Mouse (Mus musculus) adrenal gland, postnatal 14 days (tissue): ENCODE data around the gene Diaph2. TPM values are rescaled to one million over a fixed set of nuclear protein-coding genes. Genes with fewer than 3 reads are reported as not detected.
"Not testable (repeated sequence)": the region's sequence is repeated elsewhere in the genome, so short reads cannot be mapped to it uniquely, and the experiment has no call there.

ENCODE experiments used
- DNase-seq: peaks from one replicate; pipeline ENCODE4 v3.0.0; 2021; ENCODE audit warnings: mixed read lengths
- total RNA-seq: library from RNA; stranded (reverse); gene quantifications from 2 replicates; pipeline ENCODE4 v1.2.3, GENCODE M21; 2021

Gene Diaph2
- total RNA-seq, 1 experiment from 2014 or later = 24.4 TPM

DNA sequence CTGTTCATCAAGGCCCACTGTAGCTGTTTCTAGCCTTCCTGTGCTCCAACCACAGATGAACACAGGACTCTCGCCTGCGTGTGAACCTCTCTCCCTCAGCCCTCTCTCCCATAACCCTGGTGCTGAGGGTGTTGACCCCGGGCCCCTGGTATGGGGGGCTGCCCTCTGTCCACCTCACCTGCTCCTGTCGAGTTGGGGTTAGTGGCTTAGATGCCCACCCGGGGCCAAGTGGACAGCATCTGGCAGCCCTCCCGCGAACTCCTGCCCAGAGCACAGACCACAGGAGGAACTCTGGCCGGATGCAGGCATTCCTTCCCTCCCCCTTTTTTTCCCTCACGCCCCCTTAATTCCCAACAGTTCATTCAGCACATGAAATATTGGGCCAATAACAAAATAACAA, 537.5 kb downstream of the Diaph2 start:
- no peak for DNase-seq

DNA sequence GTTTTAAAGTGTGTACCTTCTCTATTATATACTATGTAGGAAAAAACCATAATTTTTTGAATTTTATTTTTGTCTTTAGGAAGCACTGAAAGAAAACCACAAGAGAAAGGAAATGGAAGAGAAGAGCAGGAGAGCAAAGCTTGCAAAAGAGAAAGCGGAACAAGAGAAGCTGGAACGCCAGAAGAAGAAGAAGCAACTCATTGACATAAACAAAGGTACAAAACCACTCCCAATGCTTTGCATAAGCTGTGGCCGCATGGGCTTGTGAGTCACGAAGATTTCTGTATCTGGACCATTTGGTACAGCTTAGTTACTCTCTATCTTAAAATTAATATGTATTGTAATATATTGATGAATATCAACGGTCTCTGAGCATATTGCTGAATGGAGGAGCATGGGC, 540.2 kb downstream of the Diaph2 start:
- no peak for DNase-seq

DNA sequence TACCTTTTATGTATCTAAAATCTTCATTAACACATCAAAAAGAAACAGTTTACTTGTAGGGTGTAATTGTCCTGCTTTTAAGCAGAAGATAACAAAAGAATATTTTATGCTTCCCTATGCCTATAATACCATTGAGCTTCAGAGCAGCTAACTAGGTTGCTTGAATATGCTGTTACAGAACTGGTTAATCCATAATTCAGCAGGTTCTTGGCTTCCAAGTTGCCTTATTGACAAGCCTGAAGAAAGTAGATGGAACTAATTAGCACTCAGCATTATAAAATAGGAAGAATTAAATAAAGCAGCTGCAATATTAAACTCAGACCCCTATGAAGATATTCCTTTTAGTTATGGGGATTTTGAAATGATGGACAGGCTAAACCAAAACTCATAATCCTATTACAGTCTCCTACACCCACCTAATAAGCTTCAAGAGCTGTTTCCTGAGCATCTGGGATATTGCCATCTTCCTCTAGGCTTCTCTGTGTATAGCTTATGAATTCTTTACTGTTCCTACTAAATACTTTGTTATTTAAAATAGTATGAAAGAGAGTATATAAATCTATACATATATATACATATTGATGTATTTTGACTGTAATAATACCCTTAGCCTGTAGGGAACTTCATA, 601.4 kb downstream of the Diaph2 start:
- no peak for DNase-seq

DNA sequence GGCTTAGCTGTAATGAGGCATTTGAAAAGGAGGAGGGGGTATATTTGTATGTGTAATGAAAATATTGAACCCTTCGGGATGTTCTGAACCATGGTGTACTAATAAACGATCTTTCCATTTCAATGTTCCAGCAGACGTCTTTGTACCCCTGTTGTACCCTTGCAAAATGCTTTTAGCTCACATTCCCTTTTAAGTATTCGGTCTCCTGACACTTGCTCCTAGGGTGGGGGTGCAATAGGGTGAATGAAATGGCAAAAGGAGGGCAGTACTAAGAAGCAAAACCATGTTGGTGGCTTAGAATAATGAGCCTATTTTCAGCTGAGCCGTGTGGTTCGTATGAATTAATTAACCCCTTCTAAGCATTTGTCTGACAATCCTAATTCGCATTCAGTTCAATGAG, 601.9 kb downstream of the Diaph2 start:
- no peak for DNase-seq

DNA sequence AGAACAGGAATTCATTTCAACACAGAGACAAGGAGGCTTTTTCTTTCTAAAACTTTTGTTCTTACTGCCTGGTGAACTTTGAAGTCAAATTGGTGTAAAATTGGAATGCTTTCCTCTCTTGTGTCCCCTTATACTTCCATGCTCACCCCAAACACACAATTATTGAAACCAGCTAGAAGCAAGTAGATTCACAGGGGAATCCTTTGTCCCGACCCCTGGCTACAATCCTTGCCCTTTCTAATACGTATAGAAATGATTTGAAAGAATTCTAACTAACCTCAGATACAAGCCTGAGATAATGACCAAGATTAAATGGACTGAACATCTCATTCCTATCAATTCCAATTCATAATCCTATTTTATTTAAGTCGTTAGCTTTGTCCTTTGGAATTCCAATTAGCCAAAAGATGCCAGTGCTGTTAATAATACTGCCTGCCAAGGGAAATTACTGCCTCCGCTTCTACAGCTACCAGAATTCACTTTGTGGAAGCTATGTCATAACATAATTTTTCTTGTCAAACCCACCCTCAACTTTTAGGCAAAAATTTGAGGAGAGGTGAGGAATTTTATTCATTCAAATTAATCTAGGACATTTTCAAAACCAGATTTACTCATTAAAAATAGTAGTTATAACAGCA, 644.1 kb downstream of the Diaph2 start:
- DNase-seq = no peak

DNA sequence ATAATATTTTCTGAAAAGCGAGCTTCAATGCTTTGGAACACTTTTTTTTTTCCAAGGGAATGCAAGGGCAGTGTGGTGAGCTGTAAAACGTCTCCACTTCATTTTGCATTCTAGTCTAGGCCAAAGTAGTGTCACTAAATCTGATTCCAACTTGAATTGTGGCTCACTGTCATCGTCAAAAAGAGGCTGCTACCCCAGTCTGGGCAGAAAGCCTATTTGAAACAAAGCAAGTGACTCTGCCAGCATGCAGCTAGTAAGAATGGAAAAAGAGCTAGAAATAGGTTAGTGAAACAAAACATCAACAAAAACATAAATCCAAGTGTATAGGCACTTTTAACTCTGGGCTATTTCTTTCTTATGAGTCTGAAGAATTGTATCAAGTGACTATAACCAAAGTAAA, 653.7 kb downstream of the Diaph2 start:
- no peak for DNase-seq

DNA sequence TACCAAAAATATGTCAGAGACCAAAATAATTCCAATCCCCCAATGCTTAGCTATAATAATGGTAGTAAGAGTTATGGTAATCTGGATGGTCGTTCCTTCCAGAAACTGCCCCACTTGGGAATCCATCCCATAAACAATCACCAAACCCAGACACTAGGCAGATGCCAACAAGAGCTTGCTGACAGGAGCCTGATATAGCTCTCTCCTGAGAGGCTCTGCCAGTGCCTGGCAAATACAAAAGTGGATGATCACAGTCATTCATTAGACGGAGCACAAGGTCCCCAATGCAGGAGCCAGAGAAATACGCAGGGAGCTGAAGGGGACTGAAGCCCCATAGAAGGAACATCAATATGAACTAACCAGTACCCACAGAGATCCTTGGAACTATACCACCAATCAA, 657.9 kb downstream of the Diaph2 start:
- DNase-seq = not testable (repeated sequence)

DNA sequence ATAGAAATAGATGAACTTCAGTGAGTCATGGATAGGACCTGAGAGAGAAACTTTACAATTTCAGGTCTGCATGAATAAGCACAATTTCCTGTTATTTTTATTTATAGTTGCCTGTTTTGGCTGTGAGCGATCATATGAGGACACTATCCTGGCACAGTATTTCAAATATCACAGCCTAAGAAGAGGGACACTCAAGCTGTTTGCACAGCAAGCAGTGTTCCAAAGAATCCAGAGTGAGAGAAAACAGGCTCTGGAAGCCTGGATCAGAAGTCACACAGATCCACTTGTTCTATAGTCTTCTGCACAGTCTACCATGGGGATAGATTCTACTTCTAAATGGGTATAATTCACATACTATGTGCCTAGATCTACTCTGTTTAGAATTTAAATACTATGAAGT, 659.4 kb downstream of the Diaph2 start:
- no peak for DNase-seq

DNA sequence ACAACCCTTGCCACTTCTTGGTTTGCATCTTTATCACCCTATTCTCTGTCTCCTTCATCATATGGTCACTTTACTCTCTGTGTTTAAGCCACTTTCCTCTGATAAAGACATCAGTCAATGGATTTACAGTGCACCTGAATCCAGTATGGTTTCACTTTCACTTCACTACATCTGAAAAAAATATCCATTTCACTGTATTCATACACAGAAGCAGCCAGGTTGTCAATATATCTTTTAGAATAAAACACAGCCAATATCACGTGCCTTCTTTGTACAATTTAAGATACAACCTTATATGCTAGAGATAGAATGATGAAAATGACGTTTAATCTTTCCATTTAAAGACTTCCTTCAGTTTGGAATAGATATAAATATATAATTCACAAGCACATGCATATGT, 673.6 kb downstream of the Diaph2 start:
- no peak for DNase-seq

DNA sequence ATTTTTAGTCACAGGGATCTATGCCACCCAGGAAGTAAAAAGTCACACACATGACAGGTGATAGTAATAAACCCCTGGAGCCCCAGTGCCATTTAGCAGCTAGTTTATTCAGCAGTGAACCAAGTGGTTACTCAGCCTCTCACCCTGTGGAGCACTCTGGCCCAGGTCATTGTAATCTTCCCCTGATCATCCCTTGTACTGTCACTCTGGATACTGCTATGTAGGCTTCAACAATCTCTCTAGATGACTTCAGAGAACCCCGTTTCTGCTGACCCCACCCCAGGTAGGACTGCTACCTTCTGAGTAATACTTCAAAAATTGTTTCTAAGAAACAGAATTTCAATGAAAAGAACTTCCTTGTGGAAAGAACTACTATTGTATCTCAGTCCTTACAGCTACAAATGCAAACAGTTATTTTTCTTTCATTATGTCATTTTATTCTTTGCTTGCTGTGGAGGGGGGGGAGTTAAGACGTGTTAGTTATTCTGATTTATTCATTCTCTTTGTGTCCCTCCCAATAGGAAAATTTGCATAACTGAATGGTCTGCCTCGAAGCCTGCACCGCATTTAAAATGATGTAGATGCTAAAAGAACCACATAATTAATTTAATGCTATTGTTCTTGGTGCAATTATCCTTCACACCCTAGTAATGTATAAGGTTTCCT, 702.4 kb downstream of the Diaph2 start:
- no peak for DNase-seq

DNA sequence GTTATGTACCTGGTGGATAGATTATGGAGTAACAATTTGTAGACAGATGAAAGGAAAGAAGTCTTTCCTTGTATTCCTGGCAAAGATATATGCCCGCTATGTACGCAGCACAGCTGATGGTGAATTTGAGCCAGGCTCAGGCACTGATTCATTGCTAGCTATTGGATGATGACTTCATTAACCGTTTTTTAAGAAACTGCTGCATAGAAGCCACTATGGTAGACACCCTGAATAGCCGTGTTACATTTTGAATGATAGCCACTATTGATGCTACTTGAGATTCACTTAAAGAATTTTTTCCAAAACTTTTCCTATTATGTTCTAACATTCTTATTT, 702.9 kb downstream of the Diaph2 start:
- no peak for DNase-seq

DNA sequence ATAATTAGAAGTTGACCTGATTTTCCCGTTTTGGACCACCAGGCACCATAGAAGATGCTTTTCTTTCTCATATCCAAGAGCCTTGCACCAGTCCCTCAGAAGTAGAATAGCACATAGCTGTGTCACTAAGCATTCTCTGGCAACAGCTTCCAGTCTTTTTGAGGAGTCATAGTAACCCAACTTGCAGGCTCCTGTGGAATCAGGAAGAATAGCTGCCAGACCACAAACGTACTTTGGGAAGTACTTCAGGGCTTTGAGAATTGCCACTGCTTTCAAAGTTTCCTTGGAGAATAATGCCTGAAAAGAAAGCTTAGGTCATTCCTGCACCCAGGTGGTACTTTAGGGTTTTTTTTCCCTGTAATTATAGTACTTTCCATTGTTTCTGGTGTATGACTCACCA, 723.6 kb downstream of the Diaph2 start:
- no peak for DNase-seq

DNA sequence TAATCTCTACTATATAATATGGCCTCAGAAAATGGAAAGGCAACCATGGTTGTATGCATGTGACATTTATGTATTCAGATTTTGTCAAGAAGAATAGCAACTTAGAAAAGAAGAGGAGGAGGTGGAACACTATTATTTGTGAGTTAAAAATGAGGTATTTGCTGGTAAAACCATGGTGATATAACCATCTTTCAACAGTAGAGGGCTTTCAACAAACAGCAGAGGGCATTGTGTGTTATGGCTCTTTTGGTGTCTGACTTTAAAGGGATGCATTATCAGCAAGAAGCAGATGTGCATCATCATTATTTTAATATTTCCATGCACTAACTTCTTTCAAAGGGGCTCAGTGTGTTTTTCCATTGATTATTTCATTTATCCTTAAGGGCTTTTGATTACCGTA, 731.3 kb downstream of the Diaph2 start:
- no peak for DNase-seq

DNA sequence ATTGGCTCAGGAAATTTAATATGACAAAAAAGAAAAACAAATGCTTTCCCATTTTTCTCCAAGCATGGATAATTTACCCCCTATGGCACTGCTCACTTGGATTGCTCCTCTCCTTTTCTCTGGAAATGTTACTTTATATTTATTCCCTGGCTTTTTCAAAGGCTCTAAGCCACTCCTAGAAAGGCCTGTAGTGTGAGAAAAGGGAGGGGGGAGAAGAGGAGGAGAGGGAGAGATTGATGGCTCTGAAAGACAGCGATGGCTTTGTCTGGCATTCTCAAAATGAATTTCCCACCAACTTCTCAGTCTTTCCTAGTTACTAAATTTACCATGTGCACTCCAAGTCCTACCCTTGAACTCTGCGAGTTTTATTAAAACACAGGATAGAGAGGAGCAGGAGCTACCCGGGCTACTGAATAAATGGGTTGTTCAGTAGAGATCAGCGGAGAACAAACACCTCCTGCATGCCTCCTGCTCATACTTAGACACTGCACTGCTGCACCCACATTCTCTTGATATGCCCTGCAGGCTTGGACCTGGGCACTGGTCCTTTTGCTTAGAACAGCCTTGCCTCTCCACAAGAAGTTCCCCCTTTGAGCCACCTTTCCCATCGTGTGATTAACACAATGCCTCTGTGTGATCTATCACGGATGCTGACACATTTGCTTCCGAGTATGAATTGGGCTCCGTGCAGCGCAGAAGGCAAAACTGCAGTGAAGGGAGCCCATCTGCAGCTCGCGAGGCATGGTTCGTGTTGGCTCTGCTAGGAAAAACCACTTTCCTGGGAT, 753.3 kb downstream of the Diaph2 start:
- no peak for DNase-seq

DNA sequence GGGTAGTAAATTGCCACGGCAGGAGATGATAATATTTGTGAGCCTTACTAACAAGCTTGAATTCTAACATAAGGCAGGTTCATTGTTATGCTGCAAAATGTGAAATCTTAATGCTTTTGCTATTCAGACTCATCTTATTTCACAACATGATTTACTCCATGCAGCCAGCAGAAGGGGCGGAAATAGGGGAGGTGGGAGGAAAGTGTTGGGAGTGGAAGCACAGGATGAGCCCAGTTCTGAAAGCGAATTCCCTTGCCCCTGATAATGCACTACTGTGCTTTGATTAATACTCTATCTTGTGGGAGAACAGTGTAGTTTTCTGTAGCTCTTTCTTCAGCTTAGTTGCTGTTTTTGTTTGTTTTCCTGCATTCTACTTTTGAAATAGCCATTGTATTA, 753.9 kb downstream of the Diaph2 start:
- no peak for DNase-seq

DNA sequence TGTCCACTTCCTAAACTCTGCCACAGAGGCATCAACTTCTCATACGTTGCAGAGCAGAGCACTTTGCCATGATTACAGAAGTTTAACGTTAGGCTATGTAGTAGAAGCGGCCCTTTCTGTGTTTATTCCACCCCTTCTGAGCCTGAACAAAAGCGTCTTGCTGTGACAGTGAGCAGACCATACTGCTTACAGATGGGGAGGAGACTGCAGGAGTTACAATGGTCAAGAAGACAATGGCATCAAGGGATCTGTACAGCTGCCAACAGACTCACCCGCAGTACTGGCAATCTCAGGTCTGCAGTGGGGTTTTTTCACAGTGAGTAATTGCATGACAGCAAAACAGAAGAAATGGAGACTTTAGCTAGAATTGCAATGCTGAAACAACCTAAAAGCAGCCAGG, 756.1 kb downstream of the Diaph2 start:
- DNase-seq = no peak
